Mouse (Mus musculus): ENCODE measurements at regions not wholly inside any gene's neighbourhood (a gene's known extent, or its start where the extent isn't known, plus 50 kb on each side); places are given as distances from the start of the nearest gene placed in this dataset.

GRCm38 (mm10) chr5:12222622-12223021 lies 160.6 kb upstream of the Sema3d start:
- DNase-seq (ENCODE audit: extremely low spot score, low spot score), result no peak

GRCm38 (mm10) chr5:12233377-12234096 lies 149.6 kb upstream of the Sema3d start:
- no peak for DNase-seq (ENCODE audit: extremely low spot score, low spot score)

- DNase-seq (ENCODE audit: extremely low spot score, low spot score), result no peak
Observed at GRCm38 (mm10) chr5:12243179-12243805, 139.9 kb upstream of the Sema3d start.

- DNase-seq (ENCODE audit: extremely low spot score, low spot score), result no peak
Observed at GRCm38 (mm10) chr5:12293685-12294084, 89.5 kb upstream of the Sema3d start.

- no peak for DNase-seq (ENCODE audit: extremely low spot score, low spot score)
Observed at GRCm38 (mm10) chr5:12297331-12297730, 85.9 kb upstream of the Sema3d start.

- peak; percentile 33 for DNase-seq (ENCODE audit: extremely low spot score, low spot score)
Observed at GRCm38 (mm10) chr5:12301833-12302808, 81.1 kb upstream of the Sema3d start.

- no peak for DNase-seq (ENCODE audit: extremely low spot score, low spot score)
Observed at GRCm38 (mm10) chr5:12309408-12309807, 73.8 kb upstream of the Sema3d start.

- DNase-seq (ENCODE audit: extremely low spot score, low spot score), result no peak
Observed at GRCm38 (mm10) chr5:12332648-12333305, 50.4 kb upstream of the Sema3d start.

Measured in neural tube, embryonic 10.5 days (tissue).